Mouse (Mus musculus) retina, postnatal 1 day (tissue): ENCODE results near the gene Cacfd1.

Experiments used
- DNase-seq: peaks from one replicate; pipeline ENCODE4 v3.0.0-alpha.2; 2012

Cacfd1 gene

GRCm38 (mm10) chr2:27009714-27010244 is at the start of gene Cacfd1:
Gene Cacfd1 (plus strand): TSS chr2:27009926.
- DNase-seq: peak; percentile 95

- peak; percentile 22 for DNase-seq
Observed at GRCm38 (mm10) chr2:26960756-26961155, 49.0 kb upstream of the Cacfd1 start.

GRCm38 (mm10) chr2:26963923-26964723 is 45.6 kb upstream of the Cacfd1 start, which contains the start of gene Rexo4:
Gene Rexo4 (minus strand): TSS chr2:26964386.
- peak; percentile 98 for DNase-seq

GRCm38 (mm10) chr2:26964724-26965370 is 44.9 kb upstream of the Cacfd1 start:
- peak; percentile 8 for DNase-seq

GRCm38 (mm10) chr2:26967262-26967661 is 42.5 kb upstream of the Cacfd1 start:
- DNase-seq: no peak

- no peak for DNase-seq
Observed at GRCm38 (mm10) chr2:26973116-26973515, 36.6 kb upstream of the Cacfd1 start, which contains the start of gene Adamts13. Gene Adamts13 (plus strand): TSS chr2:26973416.

- no peak for DNase-seq
Observed at GRCm38 (mm10) chr2:26973960-26974359, 35.8 kb upstream of the Cacfd1 start.

GRCm38 (mm10) chr2:26980361-26980760 is 29.4 kb upstream of the Cacfd1 start:
- no peak for DNase-seq

GRCm38 (mm10) chr2:26984179-26984578 is 25.5 kb upstream of the Cacfd1 start:
- DNase-seq: no peak

GRCm38 (mm10) chr2:26984640-26985039 is 25.1 kb upstream of the Cacfd1 start:
- no peak for DNase-seq

GRCm38 (mm10) chr2:26993936-26994335 is 15.8 kb upstream of the Cacfd1 start:
- DNase-seq: no peak

- no peak for DNase-seq
Observed at GRCm38 (mm10) chr2:26997498-26997897, 12.2 kb upstream of the Cacfd1 start.

GRCm38 (mm10) chr2:26997993-26998392 is 11.7 kb upstream of the Cacfd1 start:
- DNase-seq: no peak

GRCm38 (mm10) chr2:27006255-27006654 is 3.5 kb upstream of the Cacfd1 start:
- no peak for DNase-seq

- DNase-seq: no peak
Observed at GRCm38 (mm10) chr2:27007701-27008100, 2.0 kb upstream of the Cacfd1 start.

GRCm38 (mm10) chr2:27017802-27018201 is 8.1 kb downstream of the Cacfd1 start:
- DNase-seq: peak; percentile 85

GRCm38 (mm10) chr2:27019530-27019929 is 9.8 kb downstream of the Cacfd1 start:
- DNase-seq: no peak

GRCm38 (mm10) chr2:27021103-27021502 is 11.4 kb downstream of the Cacfd1 start:
- DNase-seq: no peak

GRCm38 (mm10) chr2:27022612-27023011 is 12.9 kb downstream of the Cacfd1 start:
- DNase-seq: no peak

GRCm38 (mm10) chr2:27024136-27024535 is 14.4 kb downstream of the Cacfd1 start:
- DNase-seq: no peak

- DNase-seq: no peak
Observed at GRCm38 (mm10) chr2:27025545-27025944, 15.8 kb downstream of the Cacfd1 start.

- no peak for DNase-seq
Observed at GRCm38 (mm10) chr2:27026332-27026731, 16.6 kb downstream of the Cacfd1 start.

GRCm38 (mm10) chr2:27026857-27027617 is 17.3 kb downstream of the Cacfd1 start:
- peak; percentile 15 for DNase-seq
